Mouse (Mus musculus) kidney, adult 18-20 months (tissue): ENCODE data around the gene Tnfsf14.

Experiments
- DNase-seq: peaks from one replicate; pipeline ENCODE4 v3.0.0; 2021

The Tnfsf14 gene

DNA sequence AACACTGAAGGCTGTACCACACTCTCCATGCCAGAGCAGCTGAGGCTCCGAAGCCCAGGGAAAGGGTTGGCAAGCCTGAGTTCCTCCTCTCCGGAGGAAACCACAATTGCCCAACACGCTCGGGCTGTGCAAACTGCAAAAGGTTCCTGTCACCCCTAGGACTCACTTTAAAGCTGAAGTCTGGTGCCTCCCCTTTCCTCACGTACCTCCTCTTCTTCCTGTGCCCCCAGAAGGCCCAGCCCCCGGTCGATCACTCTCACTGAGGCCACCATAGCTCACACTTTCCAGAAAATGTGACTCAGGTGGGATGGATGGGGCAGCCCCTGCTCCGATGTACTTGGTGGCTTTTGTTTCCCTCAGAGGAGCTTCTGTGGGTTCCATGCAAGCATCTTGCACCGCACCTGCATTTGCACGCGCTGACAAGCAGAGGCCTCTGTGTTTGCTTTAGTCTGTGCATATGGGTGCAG lies at the start of gene Tnfsf14:
Gene Tnfsf14, minus strand, starts transcription at position 137 of the 467 bp plus-strand sequence.
- DNase-seq = no peak

DNA sequence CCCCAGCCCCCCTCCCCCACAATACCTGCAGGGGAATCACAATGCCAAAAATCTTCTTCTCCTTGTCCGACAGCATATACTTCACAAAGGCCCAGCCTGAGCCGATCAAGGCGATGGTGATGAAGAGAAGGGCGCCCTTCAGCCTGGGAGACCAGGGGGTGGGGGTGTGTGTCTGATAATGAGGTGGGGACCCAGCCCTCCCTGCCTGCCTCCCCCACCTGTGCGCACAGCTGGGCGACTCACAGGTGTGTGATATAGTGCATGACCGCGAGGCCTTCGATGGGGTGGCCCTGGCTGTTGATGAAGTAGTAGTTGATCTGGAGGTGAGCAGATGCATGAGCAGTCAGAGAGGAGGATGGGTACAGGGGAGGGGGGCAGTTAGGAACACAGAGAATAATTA lies 43.2 kb upstream of the Tnfsf14 start:
- DNase-seq = no peak

DNA sequence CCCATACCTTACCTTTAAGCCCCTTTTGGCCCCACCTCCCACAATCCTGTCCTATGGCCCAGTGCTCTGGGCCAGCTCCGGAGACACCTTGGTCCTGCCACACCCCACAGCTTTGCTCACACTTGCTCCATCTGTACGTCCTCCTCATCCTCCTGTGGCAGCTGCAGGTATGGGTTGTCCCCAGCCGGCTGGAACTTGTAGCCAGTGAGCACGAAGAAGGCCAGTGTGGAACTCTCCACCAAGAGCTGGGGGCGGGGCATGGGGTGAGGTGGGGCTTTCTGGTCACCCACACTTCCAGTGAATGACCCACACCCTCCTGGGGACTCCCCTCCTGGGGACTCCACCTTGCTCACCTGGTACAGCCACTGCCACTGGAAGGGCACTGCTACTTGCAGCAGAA lies 41.8 kb upstream of the Tnfsf14 start:
- DNase-seq = no peak

DNA sequence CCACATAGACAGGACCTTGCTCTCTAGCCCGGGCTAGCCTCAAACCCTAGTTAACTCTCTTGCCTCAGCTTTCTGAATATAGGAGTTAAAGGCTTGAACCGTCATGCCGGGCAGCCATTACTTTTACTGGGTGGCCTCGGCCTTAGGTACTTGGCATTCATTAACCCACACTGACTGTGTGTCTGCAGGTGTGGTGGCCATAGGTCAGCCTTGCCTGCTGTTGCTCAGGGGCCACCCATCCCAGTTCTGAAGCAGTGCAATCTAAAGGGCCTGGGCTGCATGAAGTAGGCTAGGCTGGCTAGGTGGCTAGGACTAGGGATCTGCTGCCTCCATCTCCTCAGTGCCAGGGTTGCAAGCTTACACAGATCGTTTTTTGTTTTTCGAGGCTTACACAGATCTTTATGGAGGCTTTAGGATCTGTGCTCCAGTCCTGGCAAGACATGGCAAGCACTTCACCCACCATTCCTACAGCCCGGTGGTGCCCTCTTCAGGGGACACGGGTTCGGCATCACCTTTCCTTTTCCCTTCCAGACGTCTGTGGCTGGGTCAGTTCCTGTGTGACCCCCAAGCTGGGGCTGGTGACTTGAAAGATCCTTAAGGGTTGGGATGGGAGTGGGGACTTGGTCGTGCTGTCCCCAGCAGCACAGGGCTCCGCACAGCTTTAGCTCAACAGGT lies 40.4 kb upstream of the Tnfsf14 start:
- peak; percentile 63 for DNase-seq

DNA sequence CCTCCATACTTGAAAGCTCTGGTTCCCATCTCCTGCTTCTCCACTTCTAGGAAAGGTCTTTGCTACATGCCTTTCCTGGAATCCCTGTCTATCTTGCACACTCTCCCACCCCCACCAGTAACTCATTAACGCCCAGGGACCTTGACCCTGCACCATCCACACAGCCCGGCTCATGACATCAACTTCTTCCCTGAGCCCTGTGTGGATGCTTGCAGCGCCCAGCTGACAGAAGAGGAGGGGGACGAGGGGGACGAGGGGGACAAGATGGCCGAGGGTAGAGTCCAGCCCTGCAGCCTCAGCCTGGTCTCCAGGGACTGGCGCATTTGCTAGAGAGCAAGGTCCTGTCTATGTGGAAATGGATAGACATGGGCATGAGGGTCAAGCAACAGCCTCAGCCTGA lies 39.1 kb upstream of the Tnfsf14 start:
- peak; percentile 81 for DNase-seq

DNA sequence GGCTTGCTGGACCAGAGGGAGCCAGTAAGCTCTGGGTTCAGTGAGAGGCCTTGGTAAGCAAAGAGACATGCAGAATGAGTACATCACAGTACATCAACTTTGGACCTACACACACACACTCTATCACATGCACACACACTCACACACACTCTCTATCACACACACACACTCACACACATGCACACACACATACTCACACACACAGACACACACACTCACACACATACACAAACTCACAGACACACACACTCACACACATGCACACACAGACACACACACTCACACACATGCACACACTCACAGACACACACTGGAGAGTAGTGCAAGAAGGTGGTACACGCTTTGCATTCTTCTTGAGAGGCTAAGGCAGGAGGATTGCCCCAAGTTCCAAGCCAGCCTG lies 38.2 kb upstream of the Tnfsf14 start:
- DNase-seq = no peak

DNA sequence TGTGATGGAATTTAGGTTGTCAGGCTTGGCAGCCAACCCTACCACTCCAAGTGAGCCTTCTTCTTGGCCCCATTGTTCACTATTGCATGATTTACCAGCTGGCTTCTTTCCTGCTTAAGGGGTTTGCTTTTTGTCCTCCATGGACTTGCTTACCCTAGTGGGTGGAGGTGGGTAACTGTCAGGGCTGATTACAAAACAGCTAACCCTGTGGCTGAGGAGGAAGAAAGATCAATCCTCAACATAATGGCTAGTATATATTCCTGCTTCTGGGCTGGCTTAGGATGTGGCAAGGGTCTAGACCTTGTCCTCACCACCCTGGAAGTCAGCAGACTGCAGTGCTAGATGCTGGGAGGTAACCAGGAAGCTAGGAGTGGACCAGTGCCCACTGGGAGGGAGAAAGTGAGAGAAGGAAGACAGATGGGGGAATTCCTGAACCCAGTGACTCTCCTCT lies 37.4 kb upstream of the Tnfsf14 start:
- DNase-seq = no peak

DNA sequence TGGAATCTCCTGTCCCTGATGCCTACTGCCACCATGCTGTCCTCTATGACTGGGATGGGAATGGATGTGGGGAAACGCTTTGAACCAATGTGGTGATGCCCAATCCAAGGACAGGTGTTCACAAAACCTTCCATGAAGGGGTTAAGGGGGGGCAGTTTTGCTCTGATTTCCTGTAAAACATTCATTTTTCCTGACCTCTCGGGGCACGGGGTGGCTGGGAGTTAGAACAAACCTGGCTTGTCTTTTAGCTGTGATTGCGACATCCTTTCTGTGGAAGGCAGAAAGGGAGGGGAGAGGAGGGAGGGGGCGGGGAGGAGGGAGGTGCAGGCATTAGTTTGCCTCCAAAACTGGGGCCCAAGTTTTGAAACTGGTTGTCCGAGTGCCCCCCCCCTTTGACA lies 36.8 kb upstream of the Tnfsf14 start:
- DNase-seq = peak; percentile 55

DNA sequence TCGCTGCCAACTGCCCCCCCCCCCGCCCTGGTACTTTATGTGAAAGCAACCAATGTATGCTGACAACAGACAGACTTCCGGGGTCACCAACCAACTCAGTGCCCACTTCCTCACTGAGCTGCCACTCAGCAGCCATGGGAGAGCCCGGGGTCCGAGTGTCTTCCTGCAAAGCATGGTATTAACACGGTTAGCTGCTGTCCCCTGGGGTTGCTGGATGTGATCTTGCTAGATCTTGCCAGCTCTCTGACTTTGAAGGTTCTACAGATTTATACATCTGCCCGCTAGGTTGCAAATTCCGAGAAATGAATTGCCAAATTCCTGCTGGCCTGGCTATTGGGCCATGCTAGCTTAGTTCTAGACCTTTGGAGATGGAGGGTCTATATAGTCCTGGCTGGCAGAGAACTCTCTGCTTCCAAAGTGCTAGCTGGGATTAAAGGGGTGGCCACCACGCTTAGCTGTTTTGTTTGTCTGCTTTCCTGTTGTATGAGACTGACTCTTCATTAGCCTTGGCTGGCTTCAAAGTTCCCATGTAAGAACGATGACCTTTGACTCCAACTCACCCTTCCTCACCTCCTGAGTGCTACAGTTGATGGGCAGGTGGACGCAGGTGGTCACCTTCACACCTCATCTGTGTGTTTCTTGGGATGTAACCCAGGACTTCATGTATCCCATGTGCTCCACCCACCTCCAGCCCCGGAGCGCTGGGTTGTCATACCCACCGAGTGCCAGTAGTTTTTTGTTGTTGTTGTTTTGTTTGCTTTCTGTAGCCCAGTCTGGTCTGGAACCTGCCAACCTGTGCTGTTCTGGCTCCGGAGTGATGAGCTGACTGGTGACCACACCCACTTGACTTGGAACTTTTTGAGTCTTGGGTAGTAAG lies 36.1 kb upstream of the Tnfsf14 start:
- DNase-seq = no peak

DNA sequence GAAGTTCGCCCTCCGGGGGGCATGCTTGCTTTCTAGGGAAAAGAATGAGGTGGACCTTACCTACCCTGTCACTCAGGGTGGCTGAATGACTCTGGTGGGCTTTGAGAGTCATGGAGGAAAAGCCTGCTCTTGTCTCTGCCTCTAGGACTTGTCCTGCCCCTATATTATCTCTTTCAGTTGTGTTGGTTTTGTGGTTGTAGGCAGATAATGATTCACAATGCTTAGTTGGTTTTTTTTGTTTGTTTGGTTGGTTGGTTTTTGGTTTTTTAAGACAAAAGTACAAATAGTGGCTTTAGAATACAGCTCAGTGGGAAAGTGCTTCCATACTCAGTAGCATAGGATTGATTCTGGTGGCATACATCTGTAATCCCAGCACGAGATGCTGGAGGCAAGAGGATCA lies 34.9 kb upstream of the Tnfsf14 start:
- DNase-seq = no peak

DNA sequence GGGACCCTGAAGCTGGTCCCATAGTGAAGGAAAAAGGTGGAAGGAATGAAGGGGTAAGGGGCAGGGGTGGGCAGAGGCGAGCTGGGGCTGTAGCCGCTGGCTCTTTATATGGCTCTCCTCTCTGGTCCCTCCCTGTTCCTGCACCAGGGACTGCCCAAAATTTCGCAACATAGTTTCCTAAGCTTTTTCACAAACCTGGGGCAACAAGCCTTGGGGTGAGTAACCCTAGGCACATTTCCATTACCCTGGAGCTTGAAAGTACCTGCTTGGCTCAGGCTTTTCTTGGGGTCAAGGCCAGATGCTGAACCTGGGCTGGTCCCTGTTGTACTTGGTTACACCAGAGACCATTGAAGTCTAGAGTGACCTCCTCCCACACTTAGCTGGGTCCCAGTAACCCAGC lies 34.0 kb upstream of the Tnfsf14 start, which contains the start of gene C3:
Gene C3, minus strand, starts transcription at position 123 of the 400 bp plus-strand sequence.
- no peak for DNase-seq

DNA sequence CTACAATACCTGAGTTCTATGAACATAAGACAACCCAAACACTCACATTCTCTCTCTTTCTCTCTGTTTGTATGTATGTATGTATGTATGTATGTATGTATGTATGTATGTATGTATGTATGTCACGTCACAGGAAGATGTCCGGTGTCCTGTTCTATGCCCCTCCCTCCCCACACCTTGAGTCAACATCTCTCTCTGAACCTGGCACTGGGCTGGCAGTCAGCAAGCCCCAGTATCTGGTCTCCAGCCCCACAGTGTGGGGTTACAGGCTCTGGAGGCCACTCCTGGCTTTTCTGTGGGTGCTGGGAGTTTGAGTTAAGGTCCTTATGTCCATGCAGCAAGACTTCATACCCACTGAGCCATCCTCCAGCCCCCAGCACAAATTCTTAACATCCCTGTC lies 33.5 kb upstream of the Tnfsf14 start:
- DNase-seq = no peak

DNA sequence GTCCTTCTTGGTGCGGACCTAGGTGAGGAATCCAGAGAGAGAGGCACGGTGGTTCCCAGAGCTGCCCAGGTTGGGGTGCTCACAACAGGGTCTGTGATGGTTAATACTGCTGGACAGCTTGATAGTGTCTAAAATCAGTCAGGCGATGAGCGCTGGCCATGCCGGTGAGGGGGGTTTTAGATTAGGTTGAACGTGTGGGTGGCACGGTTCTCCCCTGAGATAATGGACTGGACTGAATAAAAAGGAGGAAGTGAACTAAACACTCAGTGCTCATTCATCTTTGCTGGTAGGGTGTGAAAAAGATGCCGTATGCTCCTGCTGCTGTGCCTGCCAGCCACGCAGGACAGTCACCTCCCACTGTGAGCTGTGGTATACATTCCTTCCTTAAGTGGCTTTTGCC lies 29.3 kb upstream of the Tnfsf14 start:
- DNase-seq = no peak

DNA sequence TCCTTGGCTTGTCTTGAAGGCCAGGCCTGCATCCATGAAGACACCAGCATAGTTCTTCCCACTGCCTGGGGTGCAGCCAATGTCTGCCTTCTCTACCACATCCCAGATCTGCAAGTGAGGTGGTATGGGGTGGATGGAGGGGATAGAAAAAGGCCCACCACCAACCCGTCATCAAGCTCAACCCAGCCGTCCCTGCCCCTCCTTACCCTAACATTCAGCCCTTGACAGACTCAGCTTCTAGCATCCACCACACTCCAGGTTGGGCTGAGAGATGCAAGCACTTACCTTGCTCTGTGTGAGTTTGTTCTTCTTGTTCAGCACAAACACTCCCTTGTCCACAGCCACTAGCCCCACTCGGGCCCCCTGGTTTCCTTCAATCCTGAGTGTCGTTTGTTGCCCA lies 27.9 kb upstream of the Tnfsf14 start:
- DNase-seq = no peak

DNA sequence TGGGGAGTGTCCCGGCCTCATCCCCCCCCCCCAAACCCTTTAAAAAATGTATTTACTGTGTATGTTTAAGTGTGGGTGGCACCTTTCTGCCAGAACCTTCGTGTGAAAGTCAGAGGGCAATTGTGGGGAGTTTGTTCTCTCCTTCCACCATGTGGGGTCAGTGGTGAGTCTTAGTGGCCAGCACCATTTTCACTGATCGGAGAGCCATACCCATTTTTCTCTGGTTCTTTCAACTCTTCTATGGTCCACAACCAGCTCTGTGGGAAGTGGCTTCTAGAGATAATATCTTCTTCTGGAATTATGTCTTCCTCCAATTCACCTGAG lies 25.9 kb upstream of the Tnfsf14 start:
- DNase-seq = peak; percentile 66

DNA sequence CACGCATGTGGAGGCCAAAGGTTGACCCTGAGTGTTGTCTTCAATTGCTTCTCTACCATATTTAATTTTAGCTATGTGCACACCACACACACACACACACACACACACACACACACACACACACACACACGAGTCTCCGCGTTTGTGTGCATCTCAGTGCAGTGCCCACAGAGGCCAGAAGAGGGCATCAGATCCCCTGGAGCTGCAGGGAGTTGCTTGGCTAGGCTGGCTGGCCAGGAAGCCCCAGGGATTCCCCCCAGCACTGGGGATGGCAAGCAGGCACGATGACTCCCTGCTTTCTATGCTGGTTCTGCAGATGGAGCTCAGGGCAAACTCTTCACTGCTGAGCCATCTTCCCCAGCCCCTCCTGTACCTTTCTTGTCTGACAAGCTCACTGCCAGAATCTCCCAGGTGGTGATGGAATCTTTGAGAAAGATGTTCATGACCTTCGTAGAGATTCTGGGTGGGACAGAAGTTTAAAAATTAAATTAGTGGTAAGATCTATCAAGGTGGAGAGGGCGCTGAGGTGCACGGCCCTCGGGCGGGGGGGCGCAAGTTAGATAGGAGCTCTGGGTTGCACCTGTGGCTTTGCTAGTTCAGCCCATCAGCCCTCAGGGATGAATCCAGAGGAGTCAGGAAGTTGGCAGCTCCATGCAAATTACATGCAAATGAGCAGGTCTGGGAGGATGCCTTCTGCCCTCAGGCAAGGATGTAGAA lies 25.3 kb upstream of the Tnfsf14 start:
- DNase-seq = peak; percentile 84

DNA sequence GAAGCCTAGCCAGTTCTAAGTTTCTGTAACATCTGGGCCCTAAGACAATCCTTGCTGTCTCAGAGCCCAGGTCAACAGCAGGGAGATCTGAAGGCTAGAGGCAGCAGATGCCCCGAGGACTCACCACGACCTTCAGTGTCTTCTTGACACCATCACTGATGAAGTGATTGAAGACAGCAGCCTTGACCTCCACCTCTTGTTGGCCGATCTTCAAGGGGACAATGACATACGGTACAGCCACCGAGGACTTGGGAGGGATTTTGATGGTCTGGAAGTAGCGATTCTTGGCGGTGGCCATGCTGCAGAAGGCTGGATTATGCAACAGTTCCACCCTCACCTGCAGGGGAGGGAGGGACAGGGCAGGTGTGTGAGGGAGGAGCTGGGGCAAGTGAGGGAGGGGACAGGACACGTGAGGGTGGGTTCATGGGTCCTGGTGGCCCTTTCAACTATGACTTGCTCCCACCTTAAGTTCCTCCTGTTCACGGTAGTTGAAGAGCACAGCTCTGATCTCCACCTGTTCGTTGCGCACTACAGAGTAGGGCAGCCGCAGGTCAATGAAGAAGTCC lies 24.4 kb upstream of the Tnfsf14 start:
- no peak for DNase-seq

DNA sequence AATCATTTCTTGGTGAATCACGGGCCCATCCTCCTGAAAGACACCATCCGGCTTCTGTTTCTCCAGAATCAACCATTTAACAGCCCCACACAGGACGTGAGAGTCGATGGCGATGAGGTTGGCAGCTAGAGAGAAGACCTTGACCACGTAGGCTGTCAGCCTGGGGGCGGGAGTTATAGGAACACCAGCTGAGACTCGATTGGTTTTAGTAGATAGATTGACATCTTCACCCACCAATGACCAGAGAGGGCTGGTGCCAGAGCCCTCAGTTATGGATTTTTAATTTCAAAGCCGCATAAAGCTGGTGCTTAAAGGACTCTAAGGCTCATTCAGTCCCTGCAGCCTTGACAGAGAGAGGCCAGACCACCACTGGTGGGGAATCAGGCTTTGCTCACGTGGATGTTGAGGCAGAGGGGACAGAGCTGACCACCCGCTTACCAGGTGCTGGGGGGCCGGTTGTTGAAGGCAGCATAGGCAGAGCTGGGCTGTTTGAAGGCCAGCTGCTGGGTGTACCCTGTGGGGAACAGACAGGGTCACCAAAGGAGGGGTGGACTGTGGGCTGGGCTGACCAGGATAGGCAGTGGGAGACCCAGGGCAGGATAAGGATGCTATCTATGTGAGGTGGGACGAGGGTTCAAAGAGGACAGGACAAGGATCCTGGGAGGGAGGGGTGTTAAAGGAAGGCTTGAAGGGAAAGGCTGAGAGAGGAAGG lies 20.9 kb upstream of the Tnfsf14 start:
- DNase-seq = no peak

DNA sequence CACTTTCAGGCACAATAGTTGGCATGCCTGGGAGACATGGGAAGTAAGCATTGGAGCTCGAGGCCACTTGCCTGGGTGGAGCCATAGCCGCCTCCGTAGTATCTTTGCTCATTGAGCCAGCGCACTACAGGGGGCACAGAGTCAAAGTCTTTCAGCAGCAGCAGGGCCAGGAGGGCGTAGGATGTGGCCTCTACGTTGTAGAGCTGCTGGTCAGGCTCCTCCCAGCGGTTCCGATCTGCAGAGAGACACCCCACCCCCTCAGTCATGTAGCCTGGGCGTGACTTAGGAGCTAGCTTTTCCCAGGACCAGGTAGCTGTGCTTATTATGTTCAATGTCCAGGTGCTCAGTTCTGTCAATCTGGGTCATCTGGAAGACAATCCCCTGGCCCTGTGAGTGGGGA lies 17.5 kb upstream of the Tnfsf14 start:
- no peak for DNase-seq

DNA sequence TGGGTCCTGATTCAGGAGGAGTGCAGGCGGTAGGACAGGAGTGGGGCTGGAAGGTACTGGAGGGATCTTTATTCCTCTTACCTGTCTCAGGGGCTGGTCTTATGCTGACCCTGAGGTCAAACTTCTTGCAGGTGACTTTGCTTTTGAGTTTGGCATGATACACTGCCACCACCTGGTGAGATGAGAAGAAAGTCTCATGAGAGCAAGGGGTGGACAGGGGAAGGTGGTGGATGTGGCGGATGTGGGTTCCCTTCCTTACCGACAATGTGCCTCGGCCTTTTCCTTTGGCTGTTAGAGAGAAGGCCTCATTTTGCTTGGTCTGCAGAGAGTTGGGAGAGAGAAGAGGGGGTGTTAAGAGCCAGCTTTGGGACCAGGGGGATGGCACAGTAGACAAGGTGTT lies 15.4 kb upstream of the Tnfsf14 start:
- no peak for DNase-seq

DNA sequence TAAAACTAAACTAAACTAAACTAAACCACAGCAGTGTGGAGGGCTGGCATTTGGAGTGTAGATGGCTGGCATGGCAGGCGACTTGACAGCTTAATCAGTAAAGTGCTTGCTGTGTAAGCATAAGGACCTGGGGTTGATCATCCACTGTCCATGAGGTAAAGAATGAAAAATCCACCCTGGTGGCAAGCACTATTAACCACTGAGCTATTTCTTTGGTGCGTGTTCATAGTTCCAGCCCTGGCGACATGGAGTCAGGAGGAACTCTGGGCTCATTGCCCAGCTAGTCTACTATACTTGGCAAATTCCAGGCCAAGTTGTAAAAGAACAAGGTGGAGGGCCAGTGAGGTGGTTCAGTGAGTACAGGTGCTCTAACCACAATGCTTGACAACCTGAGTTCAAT lies 14.0 kb upstream of the Tnfsf14 start:
- DNase-seq = peak; percentile 51

DNA sequence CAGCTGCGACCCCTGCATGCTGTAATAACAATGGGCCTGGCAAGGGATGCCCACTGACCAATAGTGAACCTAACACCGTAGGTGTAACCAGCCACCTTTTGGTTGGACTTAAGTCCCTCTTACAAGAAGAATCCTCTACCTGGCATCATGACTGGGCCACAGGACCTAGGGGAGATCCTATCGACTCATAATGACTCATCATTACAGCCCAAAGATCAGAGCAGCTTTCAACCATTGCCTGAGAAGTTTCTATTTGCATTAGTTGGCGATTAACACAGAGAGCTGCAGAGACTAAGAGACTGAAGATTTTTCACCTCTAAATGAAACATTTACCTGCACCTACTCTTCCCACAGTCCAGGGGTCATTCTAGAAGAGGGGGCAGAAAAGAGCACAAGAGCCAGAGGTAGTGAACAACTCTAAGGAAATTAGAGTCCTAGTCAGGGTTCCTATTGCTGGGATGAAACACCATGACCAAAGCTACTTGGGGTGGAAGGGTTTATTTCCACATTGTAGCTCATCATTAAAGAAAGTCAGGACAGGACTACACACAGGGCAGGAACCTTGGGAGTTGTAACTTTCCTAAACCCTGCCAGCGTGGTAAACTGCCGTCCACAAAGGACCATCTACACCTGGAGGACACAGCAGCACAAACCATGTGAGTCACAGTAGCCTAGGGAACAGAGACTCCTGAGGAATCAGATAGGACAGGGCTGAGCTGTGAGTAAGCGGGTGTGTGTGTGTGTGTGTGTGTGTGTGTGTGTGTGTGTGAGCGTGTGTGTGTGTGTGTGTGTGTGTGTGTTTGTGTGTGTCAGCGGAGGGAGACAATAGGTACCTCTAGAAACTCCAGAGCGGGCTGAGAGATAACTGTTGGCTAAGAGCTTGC lies 8.1 kb upstream of the Tnfsf14 start:
- DNase-seq = no peak
